Mouse (Mus musculus) cerebellum, adult 11-12 months (tissue): Measurements from ENCODE around the gene Sacm1l.

ENCODE experiments used
- DNase-seq: peaks from one replicate; pipeline ENCODE4 v3.0.0; 2022

The Sacm1l gene

DNA sequence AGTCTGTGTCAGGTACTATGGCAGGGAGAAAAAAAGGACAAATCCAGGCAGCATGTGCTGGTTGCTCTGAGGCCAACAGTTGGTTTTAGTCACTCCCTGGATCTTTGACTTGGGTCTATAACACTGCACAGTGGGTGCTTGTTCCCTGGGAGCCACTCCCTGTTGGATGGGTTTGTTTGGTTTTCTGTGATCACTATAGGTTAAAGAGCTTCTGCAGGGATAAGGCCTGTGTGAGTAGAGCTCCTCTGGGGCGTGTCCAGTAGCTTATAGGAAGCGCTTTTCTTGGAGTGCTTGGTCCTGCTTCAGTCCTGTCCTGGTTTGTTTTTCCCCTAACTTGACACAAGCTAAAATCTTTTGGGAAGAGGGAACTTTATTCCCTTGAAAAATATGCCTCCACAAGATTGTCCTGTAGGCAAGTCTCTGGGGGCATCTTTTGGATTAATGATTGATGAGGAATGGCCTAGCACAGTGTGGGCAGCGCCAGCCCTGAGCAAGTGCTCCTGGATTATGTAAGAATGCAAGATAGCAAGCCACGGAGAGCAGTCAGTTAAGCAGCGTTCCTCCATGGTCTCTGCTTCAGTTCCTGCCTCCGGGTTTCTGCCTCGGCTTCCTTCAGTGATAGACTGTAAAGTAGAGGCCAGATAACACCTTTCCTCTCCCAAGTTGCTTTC is 59.8 kb downstream of the Sacm1l start:
- no peak for DNase-seq

DNA sequence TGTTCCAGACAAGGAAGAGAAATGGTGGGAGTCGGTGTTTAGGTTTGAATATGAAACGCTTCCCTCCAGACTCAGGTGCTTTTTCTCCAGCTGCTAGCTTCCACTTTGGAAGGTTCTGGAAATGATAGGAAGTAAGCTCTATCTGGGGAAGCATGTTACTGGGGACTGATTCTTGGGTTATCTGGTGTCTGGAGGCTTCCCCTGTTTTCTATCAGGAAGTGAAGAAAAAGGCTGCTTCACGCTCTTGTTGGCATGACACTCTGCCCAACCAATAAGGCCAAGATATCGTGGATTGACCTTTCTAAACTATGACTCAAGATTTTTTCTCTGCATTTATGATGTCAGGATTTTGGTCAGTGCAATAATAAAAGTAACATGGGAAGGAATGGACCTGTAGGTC is 65.6 kb downstream of the Sacm1l start:
- DNase-seq = no peak

DNA sequence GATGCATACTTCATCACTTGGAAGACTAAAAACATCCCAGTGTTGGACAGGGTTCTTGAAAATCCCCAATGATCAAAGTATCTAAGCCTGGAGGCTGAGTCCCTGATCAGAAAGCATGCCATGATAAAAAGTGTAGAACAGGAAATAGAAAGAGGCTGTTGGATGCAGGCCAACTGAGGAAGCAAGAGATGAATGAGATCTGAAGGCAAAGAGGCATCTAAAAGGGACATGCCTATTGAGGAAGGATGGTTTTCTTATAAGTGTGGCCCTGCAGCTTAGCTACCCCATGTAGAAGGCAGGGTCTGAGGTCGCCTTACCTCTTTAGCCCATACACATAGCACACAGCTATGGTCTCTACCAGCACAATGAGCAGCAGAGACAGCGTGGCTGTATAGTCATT is 67.4 kb downstream of the Sacm1l start:
- no peak for DNase-seq

DNA sequence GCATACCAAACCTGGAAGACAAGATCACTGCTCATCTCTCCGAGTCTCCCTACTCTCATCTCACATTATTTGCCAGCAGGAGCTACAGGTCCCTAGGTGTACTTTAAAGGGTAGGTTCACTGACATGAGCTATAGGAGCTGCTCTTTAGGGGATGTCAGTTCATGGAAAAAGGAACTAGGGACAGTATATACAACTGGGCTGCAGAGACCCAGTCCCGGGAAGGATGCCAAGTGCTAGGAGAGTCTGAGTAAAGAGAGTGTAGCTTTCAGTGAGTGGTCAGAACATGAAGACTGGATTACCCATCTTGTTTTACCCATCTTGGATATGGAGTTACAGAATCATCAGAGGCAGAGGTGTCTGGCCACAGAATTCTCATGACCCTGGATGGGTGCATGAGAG is 67.8 kb downstream of the Sacm1l start:
- no peak for DNase-seq

DNA sequence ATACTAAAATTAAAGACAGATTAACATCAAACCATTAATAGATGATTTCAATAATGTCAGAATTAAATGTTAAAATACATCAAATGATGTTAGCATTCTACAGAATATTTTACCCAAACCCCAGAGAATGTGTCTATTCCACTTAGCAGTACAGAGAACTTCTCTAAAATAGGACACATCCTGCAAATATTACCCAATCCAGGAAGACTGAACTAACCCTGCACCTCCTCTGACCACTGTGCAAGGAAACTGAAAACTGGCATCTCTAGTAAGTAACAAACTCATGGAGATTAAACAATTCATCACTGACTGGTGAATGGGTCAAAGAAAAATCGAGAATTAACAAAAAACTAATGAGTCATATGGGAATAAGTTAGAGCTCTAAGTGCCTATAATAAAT is 72.0 kb downstream of the Sacm1l start:
- DNase-seq = no peak

DNA sequence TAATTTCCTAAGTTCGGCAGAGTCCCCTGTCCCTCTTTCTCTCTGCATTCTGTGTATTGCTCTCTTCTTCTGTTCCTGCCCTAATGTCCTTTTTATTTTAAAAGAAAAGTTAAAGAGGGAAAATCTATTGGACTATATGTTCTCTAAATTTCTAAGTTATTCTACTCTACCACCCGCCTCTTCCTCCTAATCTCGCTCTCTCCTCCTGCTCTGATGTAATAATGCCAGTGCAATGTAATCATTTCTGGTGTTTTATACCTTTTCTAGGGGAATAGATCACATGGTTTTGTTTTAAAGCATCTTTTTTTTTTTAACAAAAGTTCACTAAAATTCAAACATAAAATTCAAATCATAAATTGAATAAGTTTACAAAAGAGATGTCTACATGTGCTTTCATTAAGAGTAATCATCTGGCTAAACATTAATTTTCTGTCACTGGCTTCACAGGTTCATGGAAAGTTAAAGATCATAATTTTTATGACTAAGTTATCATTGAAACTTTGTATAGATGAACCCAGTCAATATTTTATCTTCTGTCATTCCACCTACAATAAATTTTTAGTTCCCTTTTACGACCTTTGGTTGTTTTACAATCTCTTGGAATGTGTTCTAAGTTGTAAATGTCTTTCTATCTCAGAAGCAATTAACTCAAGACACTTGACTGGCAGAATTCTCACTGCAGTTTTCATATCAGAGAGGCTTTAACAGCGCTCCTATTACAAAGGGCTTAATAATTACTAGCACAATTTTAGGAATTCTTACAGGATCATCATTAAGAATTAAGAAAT is 90.9 kb downstream of the Sacm1l start:
- DNase-seq = no peak

DNA sequence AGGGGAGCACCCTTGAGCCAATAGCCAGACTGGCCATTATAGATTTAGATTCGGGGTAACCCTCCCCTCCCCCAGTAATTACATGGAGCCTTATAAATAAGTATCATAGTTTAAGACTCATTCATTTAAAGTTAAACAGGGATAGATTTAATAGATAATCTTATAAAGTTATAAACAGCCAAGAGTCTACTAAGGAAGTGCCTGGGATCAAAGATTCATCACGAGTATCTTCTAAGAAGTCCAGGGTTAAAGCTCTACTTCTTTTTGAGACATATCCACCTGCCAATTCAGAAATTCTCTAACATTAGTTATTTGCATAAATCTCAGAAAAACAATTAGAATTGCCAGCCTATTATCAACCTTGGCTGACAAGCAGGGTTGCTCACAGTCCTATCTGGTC is 95.2 kb downstream of the Sacm1l start:
- no peak for DNase-seq

DNA sequence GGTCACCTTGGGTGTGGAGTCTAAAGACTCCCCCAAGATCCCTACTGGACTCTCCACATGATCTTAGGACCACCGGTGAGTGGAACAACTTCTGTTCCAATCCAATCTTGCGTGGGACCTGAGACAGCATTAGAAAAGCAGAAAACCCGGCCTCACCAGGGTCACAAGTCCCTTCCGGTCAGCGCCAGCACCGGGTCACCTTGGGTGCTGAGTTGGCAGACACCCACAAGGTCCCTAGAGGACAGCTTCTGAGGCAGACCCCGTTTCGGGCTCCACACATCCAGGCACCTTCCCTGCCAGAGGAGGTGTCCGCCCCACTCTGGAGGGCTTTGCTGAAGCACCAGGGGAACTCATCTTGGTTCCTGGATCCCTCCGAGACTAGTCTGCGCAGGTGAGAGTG is 96.3 kb downstream of the Sacm1l start:
- no peak for DNase-seq

DNA sequence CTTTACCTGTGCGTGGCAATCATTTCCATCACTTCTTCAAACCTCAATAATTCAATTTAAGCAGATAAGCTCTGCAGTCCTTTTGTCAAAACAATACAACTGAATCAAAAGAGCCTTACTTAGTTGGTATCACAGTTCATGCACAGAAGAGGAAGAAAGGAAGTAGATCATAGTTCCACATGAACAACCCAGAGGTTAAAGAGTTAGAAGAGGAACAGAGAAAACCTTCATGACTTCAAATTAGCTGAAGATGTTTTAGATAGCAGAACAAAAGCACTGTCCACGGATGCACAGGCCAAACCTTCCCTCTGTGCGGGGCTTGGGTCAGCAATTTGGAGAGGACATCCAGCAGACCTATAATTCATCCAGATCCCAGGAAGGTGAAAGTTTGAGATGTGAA is 102.1 kb downstream of the Sacm1l start:
- DNase-seq = no peak

DNA sequence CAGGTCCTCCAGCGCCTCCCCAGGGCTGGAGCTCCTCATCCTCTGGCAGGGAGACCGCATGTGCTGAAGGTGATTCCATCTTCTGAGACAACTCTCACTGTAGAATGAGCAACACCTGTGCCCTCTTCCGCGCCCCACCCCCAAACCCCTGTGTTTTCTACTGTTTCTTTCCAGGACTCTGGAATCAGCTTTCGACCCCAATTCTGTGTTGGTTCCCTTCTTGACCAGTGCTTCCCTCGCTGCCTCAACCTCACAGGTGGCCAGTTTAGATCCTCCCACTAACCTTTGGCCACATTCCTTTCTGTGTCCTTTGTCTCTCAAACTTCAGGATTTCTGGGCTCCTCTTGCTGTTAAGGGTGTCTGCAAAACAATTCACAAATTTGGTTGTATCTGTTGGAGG is 102.7 kb downstream of the Sacm1l start, which contains the start of gene Slc6a20b:
Gene Slc6a20b, minus strand, starts transcription at position 285 of the 400 bp plus-strand sequence.
- no peak for DNase-seq

DNA sequence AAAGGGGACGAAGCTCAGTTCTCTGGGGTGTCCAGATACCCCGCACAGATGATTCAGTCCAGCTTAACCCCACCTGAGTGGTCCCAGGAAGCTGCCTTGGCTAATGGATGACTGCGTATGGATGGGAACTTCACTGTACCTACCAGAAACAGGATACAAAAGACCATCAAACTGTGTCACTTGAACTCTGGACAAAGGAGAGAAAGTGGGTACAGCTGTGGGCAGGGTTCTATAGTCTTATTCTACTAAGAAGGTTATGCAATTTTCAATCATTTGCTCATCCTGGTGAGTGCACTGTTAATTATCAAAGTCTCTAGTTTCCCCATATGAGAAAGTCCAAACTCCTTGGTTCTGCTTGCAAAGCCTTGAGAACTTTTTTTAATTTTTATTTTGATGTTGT is 103.4 kb downstream of the Sacm1l start:
- no peak for DNase-seq

DNA sequence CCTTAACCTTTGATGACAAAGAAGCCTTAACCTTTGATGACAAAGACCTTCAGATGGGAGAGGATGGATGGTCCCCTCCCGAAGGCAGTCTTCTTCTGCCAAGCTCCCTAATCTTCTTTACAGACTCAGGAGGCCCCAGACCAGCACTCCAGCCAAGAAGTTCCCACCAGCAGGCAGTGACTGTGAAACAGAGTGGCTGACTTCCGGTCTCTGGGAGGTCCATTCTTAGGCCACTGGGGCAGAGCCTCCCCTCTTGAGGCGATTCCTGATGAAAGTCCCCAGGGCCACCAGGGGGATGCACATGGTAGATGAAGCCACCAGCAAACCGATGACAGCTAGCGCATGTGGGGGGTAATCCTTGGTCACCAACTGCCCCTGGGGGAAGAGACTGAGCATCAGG is 107.2 kb downstream of the Sacm1l start:
- DNase-seq = no peak

DNA sequence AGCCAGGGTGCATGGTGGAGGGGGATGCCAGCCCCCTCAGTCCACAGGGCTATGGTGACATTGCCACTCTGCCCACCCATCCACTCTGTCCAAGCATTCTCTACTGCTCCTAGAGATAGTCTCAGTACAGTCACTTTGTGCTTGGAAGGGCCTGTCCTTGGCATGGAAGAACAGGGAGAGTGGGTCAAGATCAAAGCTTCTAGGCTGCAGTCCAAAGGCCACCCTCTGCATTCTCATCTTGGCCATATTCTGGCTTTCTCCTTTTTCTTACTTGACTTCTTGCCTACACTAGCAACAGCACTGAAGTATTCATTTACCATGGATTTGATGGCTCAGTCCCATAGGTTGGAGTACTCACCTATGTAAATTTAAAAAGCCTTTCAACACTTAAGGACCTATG is 108.7 kb downstream of the Sacm1l start:
- DNase-seq = no peak

DNA sequence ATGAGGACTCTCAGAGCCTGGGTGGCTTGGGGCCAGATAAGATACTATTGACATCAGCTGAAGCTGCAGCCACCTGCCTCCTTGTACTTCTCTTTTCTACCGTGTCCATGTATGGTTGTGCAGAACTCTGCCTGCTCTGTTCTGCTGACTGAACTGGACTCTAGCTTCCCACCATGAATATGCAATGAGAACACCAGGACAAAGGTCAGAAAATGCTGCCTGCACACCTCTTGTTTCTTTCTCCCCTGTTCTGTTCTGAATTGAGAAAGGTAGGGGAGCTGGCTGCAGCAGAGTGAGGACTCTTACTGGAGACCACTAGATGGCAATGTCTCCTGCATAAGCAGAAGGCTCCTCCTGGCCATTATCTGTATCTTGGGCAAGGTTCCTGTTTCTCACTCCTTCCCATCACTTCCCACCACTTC is 109.1 kb downstream of the Sacm1l start:
- peak; percentile 5 for DNase-seq

DNA sequence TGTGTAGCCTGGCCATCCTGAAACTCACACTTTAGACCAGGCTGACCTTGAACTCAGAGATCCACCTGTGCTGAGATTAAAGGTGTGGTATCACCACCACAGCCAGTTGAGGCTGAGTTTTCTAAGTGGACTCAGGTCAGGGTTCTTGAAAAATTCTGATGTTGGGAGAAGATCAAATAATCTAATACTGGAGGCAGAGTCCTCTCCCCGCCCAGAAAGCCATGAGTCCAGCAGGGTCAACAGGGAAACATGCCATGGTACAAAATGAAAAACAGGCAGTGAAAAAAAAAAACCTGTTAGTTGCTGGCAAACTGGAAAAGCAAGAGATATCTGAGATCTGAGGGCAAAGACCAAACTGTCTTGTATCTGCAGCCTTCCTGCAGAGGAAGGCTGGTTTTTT is 110.5 kb downstream of the Sacm1l start:
- no peak for DNase-seq
